Mouse (Mus musculus) liver (tissue): ENCODE data around the gene Dnajc13.

Experiments used
- DNase-seq: peaks from one replicate; pipeline ENCODE4 v3.0.0-alpha.2; 2020; ENCODE audit warnings: mixed read lengths

The Dnajc13 gene

GRCm38 (mm10) chr9:104262823-104263352, at the start of gene Dnajc13:
Gene Dnajc13 (minus strand): TSS chr9:104262930.
- peak; percentile 98 for DNase-seq

- peak; percentile 76 for DNase-seq
Measured at GRCm38 (mm10) chr9:104306734-104307133, 44.0 kb upstream of the Dnajc13 start.

GRCm38 (mm10) chr9:104305333-104306111, 42.8 kb upstream of the Dnajc13 start:
- no peak for DNase-seq

GRCm38 (mm10) chr9:104304800-104305199, 42.1 kb upstream of the Dnajc13 start:
- no peak for DNase-seq

- DNase-seq: no peak
Measured at GRCm38 (mm10) chr9:104304376-104304775, 41.6 kb upstream of the Dnajc13 start.

GRCm38 (mm10) chr9:104300569-104300968, 37.8 kb upstream of the Dnajc13 start:
- no peak for DNase-seq

GRCm38 (mm10) chr9:104297041-104297440, 34.3 kb upstream of the Dnajc13 start:
- no peak for DNase-seq

- no peak for DNase-seq
Measured at GRCm38 (mm10) chr9:104284934-104285333, 22.2 kb upstream of the Dnajc13 start.

GRCm38 (mm10) chr9:104282536-104282935, 19.8 kb upstream of the Dnajc13 start:
- DNase-seq: no peak

- no peak for DNase-seq
Measured at GRCm38 (mm10) chr9:104281737-104282136, 19.0 kb upstream of the Dnajc13 start.

GRCm38 (mm10) chr9:104280725-104281495, 18.2 kb upstream of the Dnajc13 start:
- DNase-seq: no peak

GRCm38 (mm10) chr9:104277528-104278162, 14.9 kb upstream of the Dnajc13 start:
- DNase-seq: no peak

GRCm38 (mm10) chr9:104275084-104275785, 12.5 kb upstream of the Dnajc13 start:
- DNase-seq: no peak

GRCm38 (mm10) chr9:104272057-104272456, 9.3 kb upstream of the Dnajc13 start:
- no peak for DNase-seq

- DNase-seq: no peak
Measured at GRCm38 (mm10) chr9:104271642-104272041, 8.9 kb upstream of the Dnajc13 start.

GRCm38 (mm10) chr9:104269944-104270343, 7.2 kb upstream of the Dnajc13 start:
- no peak for DNase-seq

- peak; percentile 15 for DNase-seq
Measured at GRCm38 (mm10) chr9:104269349-104269871, 6.7 kb upstream of the Dnajc13 start.

GRCm38 (mm10) chr9:104264567-104264966, 1.8 kb upstream of the Dnajc13 start:
- DNase-seq: no peak

GRCm38 (mm10) chr9:104262016-104262762, 541 bp downstream of the Dnajc13 start:
- peak; percentile 64 for DNase-seq

GRCm38 (mm10) chr9:104260306-104260705, 2.4 kb downstream of the Dnajc13 start:
- no peak for DNase-seq

GRCm38 (mm10) chr9:104256085-104256484, 6.6 kb downstream of the Dnajc13 start:
- DNase-seq: no peak
